Mouse (Mus musculus): ENCODE data around the gene Sox9. TPM values are rescaled to one million over a fixed set of nuclear protein-coding genes. Genes with fewer than 3 reads are reported as not detected.

Gene Sox9
- total RNA-seq (2021): 1 to 10 TPM; 1.1 to 1.9 TPM
- long read RNA-seq, experiment 1, full-length matches to known transcripts: 1 of 2 reads
- long read RNA-seq, experiment 1, partial matches to known transcripts: 0 of 2 reads
- long read RNA-seq, experiment 1, other reads (novel, unspliced or antisense): 1 of 2 reads
- long read RNA-seq, experiment 2, full-length matches to known transcripts: 2 of 2 reads
- long read RNA-seq, experiment 2, partial matches to known transcripts: 0 of 2 reads
- long read RNA-seq, experiment 2, other reads (novel, unspliced or antisense): 0 of 2 reads

- DNase-seq: peak; percentile 87 to 89
Measured at GRCm38 (mm10) chr11:112781994-112782356, at the start of gene Sox9. Gene Sox9 (plus strand): TSS chr11:112782224.

- DNase-seq: peak; percentile 11 to 12
Measured at GRCm38 (mm10) chr11:112732401-112732800, 49.6 kb upstream of the Sox9 start.

GRCm38 (mm10) chr11:112737071-112737470, 45.0 kb upstream of the Sox9 start:
- no peak for DNase-seq

GRCm38 (mm10) chr11:112739681-112740080, 42.3 kb upstream of the Sox9 start:
- DNase-seq: no peak

GRCm38 (mm10) chr11:112756516-112756915, 25.5 kb upstream of the Sox9 start:
- DNase-seq: no peak

- no peak for DNase-seq
Measured at GRCm38 (mm10) chr11:112758056-112758455, 24.0 kb upstream of the Sox9 start.

GRCm38 (mm10) chr11:112766956-112767355, 15.1 kb upstream of the Sox9 start:
- no peak for DNase-seq

- DNase-seq: no peak
Measured at GRCm38 (mm10) chr11:112767531-112768041, 14.4 kb upstream of the Sox9 start.

- DNase-seq: no peak
Measured at GRCm38 (mm10) chr11:112772791-112773355, 9.2 kb upstream of the Sox9 start.

- peak; percentile 49 to 58 for DNase-seq
Measured at GRCm38 (mm10) chr11:112779762-112780161, 2.3 kb upstream of the Sox9 start.

GRCm38 (mm10) chr11:112780394-112780920, 1.6 kb upstream of the Sox9 start:
- DNase-seq: no peak

- DNase-seq: peak; percentile 37 to 45
Measured at GRCm38 (mm10) chr11:112781035-112781911, 751 bp upstream of the Sox9 start.

- peak; percentile 72 to 80 for DNase-seq
Measured at GRCm38 (mm10) chr11:112782357-112783121, 515 bp downstream of the Sox9 start.

- peak in 1 of 2 experiments; percentile 31 for DNase-seq
Measured at GRCm38 (mm10) chr11:112783401-112784346, 1.6 kb downstream of the Sox9 start.

GRCm38 (mm10) chr11:112784347-112784902, 2.4 kb downstream of the Sox9 start:
- no peak for DNase-seq

GRCm38 (mm10) chr11:112784903-112785381, 2.9 kb downstream of the Sox9 start:
- no peak for DNase-seq

- no peak for DNase-seq
Measured at GRCm38 (mm10) chr11:112785581-112785980, 3.6 kb downstream of the Sox9 start.

GRCm38 (mm10) chr11:112786427-112786826, 4.4 kb downstream of the Sox9 start:
- DNase-seq: no peak

GRCm38 (mm10) chr11:112788296-112788695, 6.3 kb downstream of the Sox9 start:
- no peak for DNase-seq

GRCm38 (mm10) chr11:112796379-112796778, 14.4 kb downstream of the Sox9 start:
- DNase-seq: no peak

All from adrenal gland, postnatal 36 days (tissue).